In genomic region chr16:92889537-92889936, GRCm38 (mm10) we compare ENCODE assay signal across 33 mouse cellular contexts.
"Had no signal": no experiment of that assay in that cellular context is flagged by ENCODE, and none has a peak within 500 bp of the region (broad histone marks: within the 10 kb centered on the region; RNA-seq: fewer than 3 reads in every experiment).

No protein-coding gene starts in this region.

- H3K27ac ChIP-seq: heart, embryonic 13.5 days; heart, embryonic 15.5 days; hindbrain, embryonic 10.5 days; hindbrain, embryonic 13.5 days; hindbrain, embryonic 14.5 days; hindbrain, embryonic 15.5 days; hindbrain, postnatal 0 days; intestine, embryonic 15.5 days; kidney, embryonic 15.5 days; kidney, postnatal 0 days; layer of hippocampus, adult 2 months; left cerebral cortex, adult 2 months had no signal

- H3K27me3 ChIP-seq: hindbrain, embryonic 13.5 days; hindbrain, embryonic 15.5 days; intestine, embryonic 15.5 days had no signal

- H3K4me3 ChIP-seq: heart, embryonic 12.5 days; heart, embryonic 13.5 days; heart, embryonic 15.5 days; hindbrain, embryonic 10.5 days; hindbrain, embryonic 13.5 days; hindbrain, embryonic 15.5 days; intestine, embryonic 15.5 days; kidney, embryonic 15.5 days; layer of hippocampus, adult 2 months; left cerebral cortex, adult 2 months had no signal

- H3K36me3 ChIP-seq: heart, embryonic 12.5 days; heart, embryonic 13.5 days; heart, embryonic 15.5 days; hindbrain, embryonic 10.5 days; hindbrain, embryonic 13.5 days; hindbrain, embryonic 15.5 days; intestine, embryonic 15.5 days; kidney, embryonic 15.5 days had no signal

- H3K4me1 ChIP-seq: hindbrain, embryonic 10.5 days; hindbrain, embryonic 13.5 days; hindbrain, embryonic 15.5 days; intestine, embryonic 15.5 days had no signal

- H3K9me3 ChIP-seq: heart, embryonic 13.5 days; heart, embryonic 15.5 days; hindbrain, embryonic 10.5 days; hindbrain, embryonic 13.5 days; hindbrain, embryonic 15.5 days; intestine, embryonic 15.5 days; kidney, embryonic 15.5 days had no signal

- H3K4me2 ChIP-seq: heart, embryonic 12.5 days; heart, embryonic 13.5 days; heart, embryonic 15.5 days; hindbrain, embryonic 13.5 days; hindbrain, embryonic 14.5 days; hindbrain, embryonic 15.5 days; intestine, embryonic 15.5 days; kidney, embryonic 15.5 days had no signal

- ATAC-seq: hindbrain, embryonic 16.5 days; hindbrain, postnatal 0 days; inflammation-experienced regulatory T-cells, adult 6 months; intestine, embryonic 15.5 days; intestine, embryonic 16.5 days; intestine, postnatal 0 days had no signal

- DNase-seq: heart, postnatal 10 days; heart, postnatal 14 days; heart, postnatal 36 days; heart, postnatal 4 days; kidney, adult 11 months; kidney, adult 18-20 months; kidney, adult 2 months; kidney, adult 8-10 months; kidney, adult 9 months; kidney, postnatal 10 days; kidney, postnatal 14 days; kidney, postnatal 25 days; kidney, postnatal 36 days; kidney, postnatal 4 days; layer of hippocampus, adult 9-11 months; layer of hippocampus, postnatal 36 days had no signal

- H3K9ac ChIP-seq: heart, embryonic 12.5 days; heart, embryonic 13.5 days; heart, embryonic 15.5 days; hindbrain, embryonic 13.5 days; hindbrain, embryonic 14.5 days; hindbrain, embryonic 15.5 days; intestine, embryonic 15.5 days; kidney, embryonic 15.5 days had no signal
